Mouse (Mus musculus) urinary bladder, postnatal 14 days (tissue): Measurements from ENCODE around the gene Scamp1.

ENCODE experiments used
- DNase-seq: peaks from one replicate; pipeline ENCODE4 v3.0.0; 2021; ENCODE audit warnings: low spot score

Gene Scamp1

DNA sequence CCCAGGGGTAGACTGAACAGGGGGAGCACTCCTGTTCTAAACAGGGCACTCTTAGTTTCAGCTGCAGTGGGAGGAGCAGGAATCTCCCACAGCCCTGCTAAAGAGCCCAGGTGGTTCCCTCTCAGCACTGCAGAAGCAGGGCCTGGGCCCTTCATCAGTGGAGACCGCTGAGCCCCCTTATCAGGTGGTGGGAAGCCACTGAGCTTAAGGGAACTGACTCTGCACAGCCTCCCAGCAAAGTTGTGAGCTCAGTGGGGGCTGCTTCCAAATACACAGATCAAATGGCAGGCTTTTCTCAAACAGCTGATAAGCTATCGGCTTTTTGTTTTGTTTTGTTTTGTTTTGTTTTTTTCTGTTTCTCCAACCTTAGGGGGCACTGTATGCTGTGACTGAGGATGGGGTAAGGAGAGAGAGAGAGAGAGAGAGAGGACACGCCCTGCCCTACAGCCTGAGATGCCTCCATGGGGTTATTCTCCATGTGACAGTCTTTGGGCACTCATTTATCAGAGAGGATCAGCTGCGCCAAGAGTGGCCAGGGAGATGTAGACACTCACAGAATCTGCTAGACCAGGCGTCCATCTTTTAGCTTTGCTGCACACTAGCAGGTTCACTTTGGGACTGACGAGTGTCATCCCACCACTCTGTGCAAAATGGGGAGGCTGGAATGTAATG lies 110.1 kb downstream of the Scamp1 start:
- DNase-seq: no peak

DNA sequence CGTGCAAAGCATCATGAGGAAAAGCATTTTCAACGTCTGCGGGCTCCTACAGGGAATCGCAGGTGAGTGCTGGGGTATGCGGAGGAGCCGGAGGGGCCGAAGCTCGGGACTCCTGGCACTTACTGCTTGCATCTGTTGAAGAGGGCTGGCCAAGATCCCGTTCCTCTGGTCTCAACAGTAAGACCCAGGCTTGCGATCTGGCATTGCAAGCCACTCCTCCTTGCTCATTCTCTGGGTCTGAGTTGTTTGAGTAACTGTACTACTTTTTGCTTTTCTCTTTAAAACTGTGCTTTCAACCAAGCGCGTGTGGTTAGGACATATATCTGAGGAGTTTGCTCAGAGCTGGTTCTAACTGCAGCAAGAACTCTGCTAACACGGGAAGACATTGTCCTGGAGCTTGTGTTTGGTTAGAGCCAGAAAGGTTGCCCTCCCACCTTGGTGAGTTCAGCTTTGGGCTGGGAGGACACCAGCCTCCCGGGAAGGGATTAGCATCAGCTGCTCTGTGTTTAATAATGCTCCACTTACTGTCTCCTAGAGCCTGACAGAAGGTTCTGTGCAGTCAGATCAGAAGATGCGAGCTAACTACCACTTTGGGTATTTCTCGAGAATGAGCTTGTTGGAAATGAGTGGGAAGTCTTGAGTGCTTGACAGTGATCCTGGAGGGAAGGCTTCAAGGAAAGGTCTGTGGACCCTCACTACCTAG lies 110.9 kb downstream of the Scamp1 start:
- peak; percentile 27 for DNase-seq

DNA sequence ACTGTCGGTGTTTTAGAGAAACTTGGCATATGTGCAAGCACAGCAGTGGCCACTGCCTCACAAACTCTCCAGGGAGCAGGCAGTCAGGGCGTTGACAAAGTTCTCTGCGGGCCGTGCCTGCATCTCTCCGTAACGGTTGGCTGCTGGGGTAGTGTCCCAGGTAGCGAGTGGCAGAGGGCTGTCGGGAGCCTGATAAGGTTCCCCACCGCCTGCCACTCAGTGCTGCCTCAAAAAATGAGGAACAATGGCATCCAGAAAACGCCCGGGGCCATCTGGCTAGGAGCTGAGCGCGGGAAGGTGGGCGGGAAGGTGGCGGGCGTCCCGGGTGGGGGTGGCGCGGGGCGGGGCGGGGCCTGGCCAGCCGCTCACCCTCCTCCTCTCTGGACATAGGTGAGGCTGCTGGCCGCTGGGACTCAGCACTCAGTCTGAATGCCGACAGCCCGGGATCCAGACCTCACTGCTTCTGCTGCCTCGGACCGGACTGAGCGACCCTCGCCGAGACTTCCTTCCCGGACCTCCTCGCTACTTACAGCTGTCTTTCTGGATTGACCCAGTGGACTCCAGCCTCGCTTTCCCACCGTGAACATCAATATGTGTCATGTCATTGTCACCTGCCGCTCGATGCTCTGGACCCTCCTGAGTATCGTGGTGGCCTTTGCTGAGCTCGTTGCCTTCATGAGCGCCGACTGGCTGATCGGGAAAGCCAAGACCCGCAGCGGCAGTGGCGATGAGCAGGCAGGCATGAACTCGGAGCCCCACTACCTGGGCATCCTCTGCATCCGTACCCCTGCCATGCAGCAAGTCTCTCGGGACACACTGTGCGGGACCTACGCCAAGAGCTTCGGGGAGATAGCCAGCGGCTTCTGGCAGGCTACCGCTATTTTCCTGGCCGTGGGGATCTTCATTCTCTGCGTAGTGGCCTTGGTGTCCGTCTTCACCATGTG lies 111.8 kb downstream of the Scamp1 start:
- DNase-seq: peak; percentile 34

DNA sequence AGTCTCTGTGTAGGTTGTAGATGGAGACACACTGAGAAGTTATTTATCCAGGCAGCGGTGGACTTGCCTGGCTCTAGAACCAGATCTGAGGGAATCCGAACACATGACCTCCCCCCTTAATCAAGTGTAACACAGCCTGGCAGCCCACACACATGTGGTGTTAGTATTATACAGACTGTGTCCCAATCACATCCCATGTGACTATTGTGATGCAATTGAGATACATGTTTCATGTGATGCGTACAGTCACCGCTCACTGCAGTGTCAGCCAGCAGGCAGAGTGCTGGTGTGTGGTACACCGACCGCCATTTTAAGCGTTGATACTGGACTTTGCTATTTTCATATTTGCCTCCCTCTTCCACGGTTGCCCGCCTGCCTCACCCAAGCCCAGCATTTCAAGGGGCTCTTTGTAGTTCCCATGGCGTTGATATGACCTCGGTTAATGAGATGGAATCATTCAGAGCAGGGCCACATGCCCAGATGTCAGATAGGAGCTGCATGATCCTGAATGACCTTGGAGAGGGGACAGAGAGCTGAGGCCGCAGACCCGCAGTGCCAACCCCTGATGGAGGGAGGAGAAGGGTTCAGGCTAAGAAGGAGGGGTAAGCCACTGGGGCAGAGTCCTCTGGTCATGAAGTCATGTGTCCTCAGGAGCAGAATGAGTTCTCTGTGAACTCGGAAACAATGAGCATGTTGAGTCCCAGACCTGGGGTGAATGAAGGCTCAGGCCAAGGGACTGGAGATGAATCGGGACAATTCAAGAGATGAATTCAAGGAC lies 112.9 kb downstream of the Scamp1 start:
- no peak for DNase-seq

DNA sequence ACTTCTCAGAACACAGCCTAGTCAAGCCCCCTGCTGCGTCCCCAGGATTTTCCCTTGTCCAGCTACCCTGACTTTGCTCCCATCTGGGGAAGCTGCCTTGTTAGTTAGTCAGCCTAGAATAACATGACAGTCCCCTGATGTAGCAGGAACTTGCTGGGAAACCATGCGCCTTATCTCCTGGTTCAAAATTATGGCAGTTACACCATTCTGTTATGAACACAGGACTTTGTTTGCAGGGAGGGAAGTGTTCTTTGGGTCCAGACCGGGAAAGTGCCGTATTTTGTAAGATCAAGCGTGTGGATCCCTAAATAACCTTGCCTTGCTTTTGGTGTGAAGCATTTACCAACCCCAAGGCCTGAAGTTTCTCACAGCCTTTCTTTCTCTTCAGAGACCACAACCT lies 114.0 kb downstream of the Scamp1 start:
- DNase-seq: no peak

DNA sequence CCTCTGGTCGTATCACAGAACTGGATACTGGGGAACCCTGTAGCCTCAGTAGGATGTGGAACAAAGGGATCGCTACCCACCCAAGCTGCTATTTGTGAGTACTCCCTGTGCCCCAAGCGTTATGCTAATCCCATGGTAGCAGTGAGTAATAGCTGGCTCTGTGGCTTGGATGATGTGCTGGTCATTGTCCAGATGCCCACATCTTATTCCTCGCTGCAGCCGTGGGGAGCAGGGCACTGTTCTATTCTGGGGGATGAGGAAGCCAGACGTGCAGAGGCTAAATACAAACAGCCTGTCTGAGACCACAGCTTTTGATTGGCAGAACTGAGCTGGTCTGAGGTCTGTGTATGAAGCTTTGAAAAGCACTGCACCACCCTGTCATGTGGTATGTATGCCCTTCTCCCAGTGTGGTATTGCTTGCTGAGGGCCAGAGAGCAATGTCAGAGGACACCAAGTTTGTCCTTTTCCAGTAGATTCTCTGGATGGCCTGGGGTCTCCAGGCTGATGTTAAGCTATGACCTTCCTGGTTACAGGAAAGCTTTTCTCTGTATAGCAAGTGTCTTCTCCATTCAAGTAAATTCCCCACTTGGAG lies 116.2 kb downstream of the Scamp1 start:
- no peak for DNase-seq

DNA sequence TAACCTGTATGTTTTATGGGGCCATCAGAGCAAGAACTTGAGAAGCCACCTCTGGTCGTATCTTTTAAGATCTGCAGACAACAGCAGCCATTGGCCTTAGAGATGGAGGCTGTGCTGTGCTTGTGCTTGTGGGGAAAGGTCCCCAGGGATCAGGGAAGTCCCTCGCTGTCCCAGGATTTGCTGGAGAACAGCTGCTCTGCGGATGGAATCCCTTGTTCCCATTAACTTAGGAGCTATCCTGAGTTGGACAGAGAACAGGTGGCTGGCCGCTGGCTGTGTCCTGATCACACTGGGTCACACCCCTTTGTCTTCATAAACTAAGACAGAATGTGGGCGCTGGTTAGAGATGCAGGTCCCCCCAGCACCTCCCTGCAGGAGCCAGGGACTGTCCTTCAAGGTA lies 117.3 kb downstream of the Scamp1 start:
- DNase-seq: no peak

DNA sequence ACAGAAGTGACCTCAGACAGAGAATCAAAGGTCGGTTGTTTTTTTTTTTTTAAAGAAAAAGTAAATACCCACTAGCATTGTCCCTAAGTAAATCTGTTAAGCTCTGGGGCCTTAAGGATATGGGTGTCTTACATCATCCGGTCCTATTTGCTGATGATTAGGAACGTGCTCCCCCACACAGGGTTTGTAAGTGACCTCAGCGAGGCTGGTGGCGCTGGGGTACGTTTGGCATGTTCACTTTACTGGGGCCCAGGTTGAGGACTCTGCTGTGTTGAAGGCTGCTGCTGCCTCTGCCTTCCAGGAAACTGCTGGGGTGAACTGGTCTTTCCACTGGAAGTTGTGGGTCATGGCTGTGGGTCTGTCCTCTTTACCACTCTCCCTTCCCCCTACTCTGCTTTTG lies 121.2 kb downstream of the Scamp1 start:
- no peak for DNase-seq

DNA sequence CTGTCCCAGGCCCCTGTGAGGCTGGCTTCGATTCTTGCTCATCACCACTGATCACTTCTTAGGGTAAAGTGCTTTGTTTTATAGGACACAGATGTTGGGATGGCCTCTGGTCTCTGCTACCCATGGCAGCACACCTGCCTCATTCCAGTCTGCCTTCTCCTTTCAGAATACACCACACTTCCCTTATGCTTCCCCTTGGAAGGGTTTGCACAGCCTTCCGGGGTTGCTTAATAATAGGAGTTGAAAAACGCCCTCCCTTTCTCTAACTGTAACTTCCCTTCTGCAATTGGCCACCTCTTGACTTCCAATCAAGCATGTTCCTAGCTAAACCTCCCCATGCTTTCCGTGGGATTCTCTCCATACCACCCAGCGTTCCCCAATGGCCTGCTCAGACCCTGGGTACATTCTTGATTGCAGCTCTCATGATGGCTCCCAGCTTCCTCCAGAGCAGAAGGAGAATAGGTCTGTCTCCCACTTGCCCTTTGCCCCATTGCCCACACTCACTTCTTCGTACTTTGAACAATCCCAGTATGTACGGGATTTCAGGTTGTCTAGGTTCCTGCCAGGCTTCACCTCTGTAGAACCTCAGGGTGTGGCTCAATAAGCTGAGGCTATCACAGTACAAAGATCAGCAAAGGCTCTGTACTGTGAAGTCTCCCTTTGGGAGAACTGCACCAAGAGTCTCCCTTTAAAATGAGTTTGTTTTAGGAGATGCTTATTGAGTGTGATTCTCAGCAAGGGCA lies 126.0 kb downstream of the Scamp1 start:
- no peak for DNase-seq

DNA sequence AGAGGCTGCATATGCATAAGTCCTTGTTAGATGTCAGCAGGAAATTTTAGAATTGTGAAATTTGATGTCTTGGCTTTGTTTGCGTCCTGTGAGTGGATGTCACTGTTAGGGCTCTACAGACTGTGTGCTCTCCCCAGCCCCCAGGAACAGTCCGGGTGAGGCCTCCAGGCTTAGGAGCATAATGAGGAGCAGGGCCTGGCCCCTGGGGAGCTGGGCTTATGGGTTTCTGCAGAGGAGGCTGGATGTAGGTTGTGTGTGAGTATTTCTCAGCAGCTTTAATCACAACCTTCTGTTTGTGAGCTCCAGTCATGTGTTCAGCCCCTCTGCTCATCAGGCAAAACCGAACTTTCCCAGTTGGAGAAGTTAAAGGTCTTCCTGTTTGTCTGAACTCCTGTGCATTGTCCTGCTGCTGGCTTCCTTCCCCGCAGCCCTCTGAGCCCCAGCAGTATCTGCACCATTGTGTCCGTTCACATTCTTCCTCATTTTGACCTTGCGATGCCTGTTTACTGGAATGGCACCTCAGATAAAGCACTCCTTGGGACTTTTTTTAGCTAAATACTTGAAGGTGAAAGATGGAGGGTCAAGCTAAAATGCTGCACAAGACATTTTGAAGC lies 126.7 kb downstream of the Scamp1 start:
- DNase-seq: no peak

DNA sequence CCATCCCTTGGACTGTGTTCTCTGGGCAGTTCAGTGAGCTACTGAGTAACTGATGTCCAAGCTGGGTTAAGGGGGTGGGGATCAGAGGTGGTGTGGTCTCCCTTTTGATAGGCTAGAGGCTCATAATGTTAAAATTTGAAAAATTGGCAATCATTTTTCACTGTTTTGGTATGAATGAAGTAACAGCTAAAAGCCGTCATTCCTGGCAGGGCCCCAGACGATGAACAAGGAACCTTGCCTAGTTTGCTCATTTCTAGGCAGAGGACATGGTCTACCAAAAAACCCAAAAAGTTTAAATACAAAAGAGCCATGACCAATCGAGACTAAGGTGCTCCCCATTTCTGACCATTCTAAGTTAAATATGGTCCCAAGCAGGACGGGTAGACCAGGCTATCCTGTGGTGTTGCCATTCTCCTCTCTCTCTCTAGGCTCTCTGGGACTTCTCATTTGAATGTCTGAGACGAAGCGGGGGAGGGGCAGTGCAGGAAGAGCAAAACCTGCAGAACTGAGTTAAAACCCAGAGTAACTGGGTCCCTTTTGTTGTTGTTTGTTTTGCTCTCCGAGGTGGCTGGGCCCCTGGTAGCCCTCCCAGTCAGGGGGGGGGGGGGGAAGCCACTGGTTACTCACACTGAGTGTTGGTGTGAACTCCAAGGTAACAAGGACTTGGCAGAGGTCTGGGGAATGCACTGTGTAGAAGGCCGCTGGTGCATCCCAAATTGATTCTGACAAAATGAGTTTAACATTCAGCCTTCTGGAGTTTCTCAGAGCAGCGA lies 129.8 kb downstream of the Scamp1 start:
- no peak for DNase-seq

DNA sequence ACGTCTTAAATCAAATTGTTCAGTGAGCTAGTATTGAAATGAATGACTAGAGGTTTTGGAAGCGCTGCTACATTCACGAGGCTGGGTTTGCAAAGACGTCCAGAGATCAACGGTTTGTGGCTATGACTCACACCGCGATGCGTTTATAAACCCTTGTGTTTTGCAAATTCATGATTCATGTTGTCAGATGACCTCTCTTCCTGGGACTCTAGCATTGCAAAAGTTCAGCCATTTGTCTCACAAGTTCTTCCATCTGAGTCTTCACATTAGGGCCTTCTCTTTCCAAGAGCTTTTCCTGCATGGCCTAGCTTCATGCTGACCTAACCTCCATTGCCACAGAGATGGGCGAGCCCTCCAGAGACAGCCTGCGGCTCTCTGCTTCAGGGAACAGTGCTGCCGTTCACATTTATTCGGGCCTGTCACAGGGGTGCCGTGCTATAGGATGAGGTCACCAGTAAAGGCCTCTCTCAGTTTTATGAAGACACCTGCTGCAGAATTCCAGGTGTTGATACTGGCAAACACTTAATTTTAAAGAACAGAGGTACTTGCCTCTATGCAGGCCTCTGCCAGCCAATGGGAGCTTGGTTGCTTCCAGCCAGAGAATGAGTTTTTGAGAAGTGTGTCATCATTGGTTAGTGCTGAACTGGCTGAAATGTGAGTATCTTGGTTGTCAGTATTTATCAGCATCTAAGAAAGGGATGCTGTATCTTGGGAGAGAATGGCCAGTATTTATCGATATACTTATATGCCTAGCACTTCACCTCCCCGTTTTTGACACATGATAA lies 131.0 kb downstream of the Scamp1 start:
- peak; percentile 33 for DNase-seq

DNA sequence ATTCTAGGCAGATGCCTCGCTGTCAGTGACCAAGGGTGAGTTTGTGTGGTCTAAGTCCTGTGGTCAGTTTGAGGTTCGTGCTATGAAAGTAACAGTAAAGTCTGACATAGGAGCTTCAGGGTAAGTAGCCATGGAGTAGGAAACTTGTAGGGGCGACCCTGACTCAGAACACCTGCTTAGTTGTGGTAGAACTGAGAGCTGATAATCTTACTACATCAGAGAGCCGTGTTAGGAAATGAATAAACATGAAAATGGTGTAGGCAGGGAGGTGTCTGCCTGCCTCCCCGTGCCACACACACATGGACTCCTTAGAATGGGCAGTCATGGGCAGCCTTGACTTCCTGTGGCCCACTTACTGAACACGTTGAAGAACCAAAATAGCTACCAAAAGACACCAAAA lies 132.0 kb downstream of the Scamp1 start:
- DNase-seq: no peak

DNA sequence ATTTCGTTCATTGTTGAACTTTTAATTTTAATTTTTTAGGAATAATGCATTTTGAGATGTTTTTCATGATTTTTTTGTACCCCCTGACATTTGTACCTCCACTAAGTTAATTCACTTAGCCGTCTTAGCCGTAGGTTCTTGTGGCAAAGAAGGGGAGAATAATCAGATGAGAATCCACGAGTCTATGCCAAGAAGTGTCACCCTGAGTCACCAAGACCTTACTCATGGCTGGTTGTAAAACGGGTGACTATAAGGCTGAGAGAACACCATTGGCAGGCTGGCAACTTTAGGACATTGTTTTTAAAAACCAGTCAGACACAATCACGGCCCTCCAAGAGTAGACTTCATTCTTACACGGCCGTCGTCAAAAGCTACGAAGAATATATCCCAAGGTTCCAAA lies 132.8 kb downstream of the Scamp1 start:
- no peak for DNase-seq
